Mouse (Mus musculus) urinary bladder, adult 18-20 months (tissue): Measurements from ENCODE around the gene Rbm8a2.
"Not testable (repeated sequence)": the region's sequence is repeated elsewhere in the genome, so short reads cannot be mapped to it uniquely, and the experiment has no call there.

Experiments used
- DNase-seq, 2 experiments: peaks; one replicate each; pipeline ENCODE4 v3.0.0; 2022; ENCODE audit warnings: low spot score in 2 of 2, mixed read lengths in 2 of 2

Rbm8a2 gene

GRCm38 (mm10) chr1:175979014-175979413, at the start of gene Rbm8a2:
Rbm8a2 (minus strand) TSS chr1:175979114.
- not testable (repeated sequence) for DNase-seq

- DNase-seq, result no peak
Measured at GRCm38 (mm10) chr1:176028397-176028796, 49.5 kb upstream of the Rbm8a2 start.

GRCm38 (mm10) chr1:176024501-176024900, 45.6 kb upstream of the Rbm8a2 start:
- DNase-seq, result no peak

GRCm38 (mm10) chr1:176018523-176018922, 39.6 kb upstream of the Rbm8a2 start:
- no peak for DNase-seq

GRCm38 (mm10) chr1:176016076-176016475, 37.2 kb upstream of the Rbm8a2 start:
- no peak for DNase-seq

- DNase-seq, result no peak
Measured at GRCm38 (mm10) chr1:176013497-176014268, 34.8 kb upstream of the Rbm8a2 start.

DNA sequence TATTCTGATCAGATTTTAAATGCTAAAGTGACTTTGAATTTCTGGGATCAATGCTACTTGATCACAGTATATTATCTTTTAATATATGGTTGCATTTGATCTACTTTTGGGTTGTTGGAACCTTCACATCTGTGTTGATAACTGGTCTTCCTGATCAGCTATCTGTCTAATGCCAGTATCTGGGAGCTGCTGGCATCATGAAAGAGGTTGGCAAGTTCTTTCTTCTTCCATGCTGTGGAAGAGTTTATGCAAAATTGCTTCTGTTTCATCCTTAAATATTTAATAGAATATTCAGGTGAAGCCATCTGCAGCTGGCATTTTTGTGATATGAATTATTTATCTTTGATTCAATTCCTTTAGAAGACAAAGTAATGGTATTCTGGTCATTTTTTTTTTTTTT, 32.6 kb upstream of the Rbm8a2 start:
- no peak for DNase-seq

DNA sequence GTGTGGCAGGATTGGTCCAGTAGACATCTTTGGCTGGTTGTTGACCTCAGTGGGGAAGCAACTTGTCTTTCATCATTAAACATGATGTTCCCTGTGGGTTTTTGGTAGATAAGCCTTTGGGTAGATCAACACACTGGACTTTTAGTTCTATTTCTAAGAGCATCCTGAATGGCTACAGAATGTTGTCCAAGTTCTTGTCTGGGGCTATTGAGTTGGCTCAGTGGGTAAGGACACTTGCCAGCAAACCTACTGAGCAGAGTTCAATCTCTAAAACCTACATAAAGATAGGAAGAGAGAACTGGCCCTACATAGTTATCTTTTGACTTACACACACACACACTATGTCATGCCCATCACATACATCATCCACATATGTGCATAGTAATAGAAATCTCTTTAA, 32.2 kb upstream of the Rbm8a2 start:
- no peak for DNase-seq

GRCm38 (mm10) chr1:176008411-176008810, 29.5 kb upstream of the Rbm8a2 start:
- DNase-seq, result no peak

- no peak for DNase-seq
Measured at GRCm38 (mm10) chr1:176000599-176000998, 21.7 kb upstream of the Rbm8a2 start.

- DNase-seq, result no peak
Measured at GRCm38 (mm10) chr1:175997076-175997651, 18.2 kb upstream of the Rbm8a2 start.

- no peak for DNase-seq
Measured at GRCm38 (mm10) chr1:175988912-175989311, 10.0 kb upstream of the Rbm8a2 start.

DNA sequence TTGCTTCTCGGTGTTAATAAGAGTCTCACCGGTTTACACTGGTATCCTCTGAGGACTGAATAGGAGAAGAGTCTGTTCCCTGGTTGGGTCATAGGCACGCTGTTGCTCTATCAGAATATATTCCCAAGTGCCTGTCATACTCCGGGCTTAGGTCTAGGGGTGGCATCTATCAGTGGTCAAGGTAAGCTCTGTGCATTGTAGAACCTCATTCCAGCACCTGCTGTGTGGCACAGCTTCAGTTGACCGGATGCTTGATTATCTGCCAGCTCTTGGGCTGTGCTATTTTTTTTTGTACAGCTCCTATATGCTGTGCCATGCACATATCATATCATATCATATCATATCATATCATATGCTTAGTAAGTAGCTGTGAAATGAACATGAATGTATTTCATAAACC, 9.5 kb upstream of the Rbm8a2 start:
- no peak for DNase-seq

DNA sequence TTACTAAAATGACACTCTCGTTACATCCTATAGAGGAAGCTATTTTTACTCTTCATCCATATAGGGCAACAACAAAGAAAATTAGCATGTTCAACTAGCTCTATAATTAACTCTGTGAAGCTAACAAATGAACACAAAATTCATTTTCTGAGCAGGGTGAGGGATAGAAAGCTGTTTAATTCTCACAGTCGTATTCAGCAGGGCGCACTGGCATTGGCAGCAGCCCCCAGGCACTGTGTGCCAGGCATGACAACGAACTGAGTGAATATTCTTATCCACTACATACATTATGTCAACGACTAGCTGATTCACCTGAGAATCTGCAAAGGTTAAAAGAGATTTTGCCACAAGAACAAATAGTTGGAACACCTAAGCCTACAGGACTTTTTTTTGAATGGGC, 8.2 kb downstream of the Rbm8a2 start:
- DNase-seq, result no peak

- no peak for DNase-seq
Measured at GRCm38 (mm10) chr1:175967004-175967745, 11.7 kb downstream of the Rbm8a2 start.

- DNase-seq, result no peak
Measured at GRCm38 (mm10) chr1:175961786-175962185, 17.1 kb downstream of the Rbm8a2 start.

- no peak for DNase-seq
Measured at GRCm38 (mm10) chr1:175950851-175951250, 28.1 kb downstream of the Rbm8a2 start.

DNA sequence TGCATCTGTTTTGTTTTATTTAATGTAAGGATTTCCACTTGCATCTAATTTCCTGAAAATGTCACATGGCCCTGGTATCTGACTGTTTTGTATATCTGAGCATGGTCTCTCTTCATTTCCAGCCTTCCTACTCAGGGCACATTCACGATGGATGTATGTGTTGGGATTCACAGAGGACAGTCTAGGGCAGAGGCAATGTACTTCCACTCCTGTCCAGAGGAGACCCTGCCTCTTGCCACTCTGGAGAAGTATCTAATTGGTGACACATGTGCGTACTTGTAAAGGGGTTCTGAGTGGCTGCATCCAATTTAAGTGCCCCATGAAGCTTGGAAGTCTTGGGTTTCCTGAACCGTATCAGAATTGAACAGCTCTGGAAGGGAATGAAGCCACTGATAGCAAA, 28.5 kb downstream of the Rbm8a2 start:
- DNase-seq, result no peak

DNA sequence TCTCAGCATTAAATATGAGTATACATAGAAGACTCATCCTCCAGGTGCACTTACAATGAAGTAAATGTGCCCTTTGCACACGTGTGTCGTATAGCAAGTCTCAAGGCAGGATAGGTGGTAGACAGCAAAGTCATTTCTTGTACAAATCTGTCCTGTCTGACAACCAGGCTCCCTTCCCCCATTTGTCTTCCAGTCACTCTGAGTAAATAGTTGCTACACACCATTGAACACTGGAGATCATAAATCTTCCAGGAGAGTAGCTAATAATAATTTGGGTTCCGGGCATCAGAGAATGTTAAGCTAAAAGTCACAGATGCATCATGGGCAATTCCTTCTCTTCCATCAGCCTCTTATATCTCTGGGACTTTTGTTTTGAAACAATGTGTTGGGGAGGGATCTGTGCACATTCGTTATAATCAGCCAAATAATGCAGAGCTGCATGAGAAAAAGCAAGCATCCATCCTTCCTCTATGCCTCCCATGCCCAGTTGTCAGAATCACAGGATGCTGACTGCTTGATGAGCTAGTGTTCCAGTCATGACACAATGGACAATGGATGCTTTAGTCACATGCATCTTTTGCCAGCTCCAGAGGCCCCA, 32.1 kb downstream of the Rbm8a2 start:
- DNase-seq, result no peak

DNA sequence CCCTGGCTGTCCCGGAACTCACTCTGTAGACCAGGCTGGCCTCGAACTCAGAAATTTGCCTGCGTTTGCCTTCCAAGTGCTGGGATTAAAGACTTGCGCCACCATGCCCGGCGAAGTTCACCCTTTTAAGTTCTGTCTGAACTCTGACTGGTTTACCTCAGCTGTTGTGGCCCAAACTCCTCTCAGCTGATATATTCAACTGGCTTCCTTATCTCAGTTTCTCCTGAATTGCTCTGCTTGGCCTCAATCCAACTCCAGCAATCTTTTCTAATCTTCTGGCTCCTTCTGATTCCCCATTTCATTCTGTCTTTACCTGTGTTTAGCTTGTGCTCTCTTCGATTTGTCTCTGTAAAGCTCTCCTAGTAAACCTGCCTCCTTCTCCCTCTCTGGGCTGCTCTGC, 35.7 kb downstream of the Rbm8a2 start:
- DNase-seq, result no peak

GRCm38 (mm10) chr1:175938731-175939130, 40.2 kb downstream of the Rbm8a2 start:
- no peak for DNase-seq

DNA sequence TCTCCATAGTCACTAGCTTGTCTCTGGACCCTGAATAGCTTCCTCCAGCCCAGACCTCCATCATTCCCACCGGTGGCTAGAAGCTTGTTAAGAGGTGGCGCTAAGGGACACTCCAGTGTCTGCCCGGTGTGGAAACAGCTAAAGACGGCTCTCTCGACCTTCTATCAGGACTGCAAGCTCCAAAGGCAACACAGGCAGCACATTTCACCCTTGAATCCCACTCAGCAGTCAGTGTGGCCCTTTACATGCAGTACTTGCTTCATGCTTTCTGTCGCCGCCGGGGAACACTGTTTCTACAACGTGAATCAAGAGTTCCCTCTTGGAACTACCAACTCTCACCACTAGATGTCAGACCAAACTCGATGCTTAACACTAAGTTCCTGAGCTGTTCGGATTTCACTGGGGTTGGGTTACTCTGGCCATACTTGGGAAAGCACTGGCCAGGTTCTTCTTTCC, 42.6 kb downstream of the Rbm8a2 start:
- peak in 1 of 2 experiments; percentile 20 for DNase-seq
